Comparison of ENCODE assay signal across 8 mouse cellular contexts in genomic region chr19:34526941-34527682, GRCm38 (mm10). TPM values are rescaled to one million over a fixed set of nuclear protein-coding genes. Genes with fewer than 3 reads are reported as not detected.
A peak's percentile ranks its signal among the peaks of the same experiment; 100 is the strongest.
DNase-seq lines count a peak whose midpoint lies in the region; ATAC-seq and TF ChIP-seq lines count a peak whose summit lies in the region.

TSS of gene Lipa (minus strand) at chr19:34527474.

- TF ChIP-seq CTCF in gastrocnemius, adult 2 months (IDR thresholded peaks at IDR 0.05): no peak
- TF ChIP-seq CTCF in hindbrain, postnatal 0 days (IDR thresholded peaks at IDR 0.05; ENCODE audit: low read depth): no peak
- TF ChIP-seq CTCF in left cerebral cortex, adult 2 months (IDR thresholded peaks at IDR 0.05): no peak

- no peaks in the 10 kb centered on the region for H3K36me3 ChIP-seq in hindbrain, postnatal 0 days (ENCODE audit: insufficient read depth, low read length)

- WGBS in hindbrain, postnatal 0 days: under 1% methylated on average over 29 of the region's 29 CpGs

- DNase-seq in ZHBTc4 (ENCODE audit: low read depth, low spot score): peak; percentile 76
- DNase-seq in gastrocnemius, adult 2 months: peak; percentile 99
- DNase-seq in hindbrain, postnatal 0 days (ENCODE audit: low spot score): peak; percentile 95
- DNase-seq in left cerebral cortex, adult 2 months (ENCODE audit: extremely low spot score in 1 of 2, low spot score in 2 of 2): peak; percentile 90 to 91
- peak; percentile 91 for DNase-seq in right cerebral cortex, adult 2 months (ENCODE audit: low spot score in 2 of 2)
- DNase-seq in urinary bladder, postnatal 14 days (ENCODE audit: low spot score): peak; percentile 96

- no peaks in the 10 kb centered on the region for H3K27me3 ChIP-seq in hindbrain, postnatal 0 days (ENCODE audit: insufficient read depth, low read length)

- H3K9me3 ChIP-seq in hindbrain, postnatal 0 days (ENCODE audit: low read length): no peaks in the 10 kb centered on the region

- H3K27ac ChIP-seq in gastrocnemius, adult 2 months: peak within 1 kb of the TSS; percentile 95
- H3K27ac ChIP-seq in hindbrain, postnatal 0 days: peak within 1 kb of the TSS; percentile 86
- peak within 1 kb of the TSS; percentile 83 for H3K27ac ChIP-seq in left cerebral cortex, adult 2 months

- ATAC-seq in common myeloid progenitor, adult 5-6 weeks (replicated peaks; ENCODE audit: low read depth, poor library complexity, severe bottlenecking): peak; percentile 99
- ATAC-seq in hindbrain, postnatal 0 days: peak; percentile 100
- ATAC-seq in megakaryocyte, adult 5-6 weeks (ENCODE audit: poor library complexity, severe bottlenecking): peak; percentile 99

- H3K4me1 ChIP-seq in hindbrain, postnatal 0 days (ENCODE audit: insufficient read depth, low read length): no peaks in the 10 kb centered on the region; the same call in 1 of the 2 replicates

- peak within 1 kb of the TSS; percentile 77 for H3K9ac ChIP-seq in hindbrain, postnatal 0 days (replicated peaks; ENCODE audit: low read length)

- intact Hi-C loops in gastrocnemius, adult 2 months (cut with DNase I): no loop called here
- intact Hi-C loops in left cerebral cortex, adult 2 months (cut with DNase I): no loop called here

- H3K4me3 ChIP-seq in gastrocnemius, adult 2 months: peak within 1 kb of the TSS; percentile 97
- peak within 1 kb of the TSS; percentile 81 for H3K4me3 ChIP-seq in hindbrain, postnatal 0 days (ENCODE audit: low read length)
- H3K4me3 ChIP-seq in left cerebral cortex, adult 2 months: peak within 1 kb of the TSS; percentile 78

- H3K4me2 ChIP-seq in hindbrain, postnatal 0 days (ENCODE audit: low read depth, low read length): peak within 1 kb of the TSS; percentile 94

RNA-seq across cellular contexts. Expression of gene Lipa, which starts in this region (rescaled TPM):
- 21.6 and 22.7 TPM in 2 replicates for total RNA-seq in common myeloid progenitor, adult 5-6 weeks (2017)
- 1 to 10 TPM; 5.1 to 7.9 TPM for total RNA-seq in gastrocnemius, adult 2 months (2021)
- total RNA-seq in hindbrain, postnatal 0 days (2014; rRNA removed): 20.3 and 25.8 TPM in 2 replicates
- polyA plus RNA-seq in hindbrain, postnatal 0 days (2015; fragmentation: Nextera tagmentation; extraction: Ambion mirVana): 18.3 and 18.9 TPM in 2 replicates
- total RNA-seq in left cerebral cortex, adult 2 months (2021): 10 to 100 TPM; 15.3 to 17.5 TPM
- 119 and 136 TPM in 2 replicates for total RNA-seq in megakaryocyte, adult 5-6 weeks (2015)
- total RNA-seq in megakaryocyte, adult 5-6 weeks (2017): 69.1 and 73.0 TPM in 2 replicates

Comparison
In these comparisons a context has a peak if more than half of its experiments do, and no peak if none do; other contexts are left out.
1. Peak in every context shown above with its lines: DNase-seq, ATAC-seq, H3K4me3 ChIP-seq and H3K27ac ChIP-seq.